8 mouse cellular contexts compared by ENCODE assay signal in the genomic region with DNA sequence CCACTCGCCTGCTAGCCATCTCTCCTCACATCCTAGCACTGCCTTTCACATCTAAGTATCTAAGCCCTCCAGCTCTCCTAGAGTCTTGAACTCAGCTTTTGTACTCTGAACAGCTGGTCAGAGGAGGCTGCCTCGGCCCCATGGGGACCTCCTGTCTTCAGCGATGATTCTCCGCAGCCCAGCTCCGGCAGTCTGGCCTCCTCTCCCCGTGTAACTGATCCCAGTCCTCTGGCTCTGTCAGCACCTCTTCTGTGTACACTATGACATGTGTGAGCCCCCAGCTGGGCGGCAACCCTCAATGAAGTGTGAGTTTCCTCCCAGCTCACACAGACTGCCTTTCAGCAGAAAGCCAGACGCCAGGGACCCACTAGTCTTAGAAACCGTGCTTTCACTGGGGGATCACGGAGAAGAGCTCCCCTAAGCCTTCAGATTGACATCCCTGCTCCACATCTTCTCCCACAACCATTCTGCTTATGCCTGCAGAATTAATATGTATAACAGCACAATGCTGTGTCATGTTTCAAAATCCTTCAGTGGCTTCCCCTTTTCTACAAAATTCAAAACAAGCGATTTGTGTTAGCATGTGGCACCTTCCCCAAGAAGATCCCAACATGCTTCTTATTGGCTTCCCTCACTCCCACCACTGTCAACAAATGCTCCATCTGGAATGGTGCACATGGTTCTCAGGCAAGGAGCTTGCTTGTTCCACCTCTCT. TPM values are rescaled to one million over a fixed set of nuclear protein-coding genes. Genes with fewer than 3 reads are reported as not detected.
DNase-seq lines count a peak whose midpoint lies in the region; ATAC-seq and TF ChIP-seq lines count a peak whose summit lies in the region.
"Had no signal": no experiment of that assay in that cellular context is flagged by ENCODE, and none has a peak within 500 bp of the region (broad histone marks: within the 10 kb centered on the region; RNA-seq: fewer than 3 reads in every experiment).

No protein-coding gene starts in this region.

- no peak for TF ChIP-seq CTCF in stomach, postnatal 0 days (IDR thresholded peaks at IDR 0.05; ENCODE audit: low read depth)

- no peaks in the 10 kb centered on the region for H3K4me1 ChIP-seq in neural tube, embryonic 15.5 days
- 0 out of 2 replicates have a peak, but pooled peaks cover 5% of the 10 kb centered on the region for H3K4me1 ChIP-seq in stomach, postnatal 0 days (replicated peaks; ENCODE audit: control insufficient read depth, insufficient read depth)
- no peaks in the 10 kb centered on the region for H3K4me1 ChIP-seq in midbrain, embryonic 15.5 days

- peak; percentile 46 for DNase-seq in neural tube, embryonic 10.5 days (ENCODE audit: extremely low spot score, low spot score)
- peak; percentile 54 to 66 for DNase-seq in gastrocnemius, adult 8-10 months (ENCODE audit: low spot score in 2 of 2)
- DNase-seq in heart, postnatal 4 days, result peak; percentile 73
- no peak for DNase-seq in stomach, postnatal 0 days (ENCODE audit: low spot score)

- WGBS in neural tube, embryonic 15.5 days, result 70% methylated on average over 11 of the region's 11 CpGs
- WGBS in stomach, postnatal 0 days, result 47% methylated on average over 11 of the region's 11 CpGs
- WGBS in midbrain, embryonic 15.5 days, result 56% methylated on average over 11 of the region's 11 CpGs

- no peaks in the 10 kb centered on the region for H3K27me3 ChIP-seq in neural tube, embryonic 15.5 days (replicated peaks)
- H3K27me3 ChIP-seq in stomach, postnatal 0 days (ENCODE audit: control insufficient read depth, insufficient read depth, low read length), result no peaks in the 10 kb centered on the region
- H3K27me3 ChIP-seq in midbrain, embryonic 15.5 days (replicated peaks), result no peaks in the 10 kb centered on the region
- H3K27me3 ChIP-seq: midbrain, embryonic 12.5 days had no signal

- H3K36me3 ChIP-seq in neural tube, embryonic 15.5 days, result no peaks in the 10 kb centered on the region
- no peaks in the 10 kb centered on the region for H3K36me3 ChIP-seq in stomach, postnatal 0 days (ENCODE audit: control insufficient read depth, insufficient read depth, low read length)
- no peaks in the 10 kb centered on the region for H3K36me3 ChIP-seq in midbrain, embryonic 15.5 days (replicated peaks)
- H3K36me3 ChIP-seq: midbrain, embryonic 12.5 days had no signal

- H3K4me2 ChIP-seq in neural tube, embryonic 15.5 days, result no peak overlapping the region
- no peak overlapping the region for H3K4me2 ChIP-seq in stomach, postnatal 0 days (replicated peaks; ENCODE audit: low read depth)
- H3K4me2 ChIP-seq in midbrain, embryonic 15.5 days, result no peak overlapping the region
- H3K4me2 ChIP-seq: midbrain, embryonic 12.5 days had no signal

- no peak for ATAC-seq in neural tube, embryonic 15.5 days (ENCODE audit: low FRiP score)
- ATAC-seq in stomach, postnatal 0 days (ENCODE audit: low FRiP score, low TSS enrichment), result 0 out of 2 replicates have a peak, but pooled peaks have one; percentile 39
- ATAC-seq in CD4-positive, CD25-positive, alpha-beta regulatory T cell, adult 4 months, result no peak
- no peak for ATAC-seq in midbrain, embryonic 15.5 days (replicated peaks)

- H3K4me3 ChIP-seq in neural tube, embryonic 15.5 days (replicated peaks), result no peak overlapping the region
- H3K4me3 ChIP-seq in stomach, postnatal 0 days (ENCODE audit: low read depth, low read length), result no peak overlapping the region
- no peak overlapping the region for H3K4me3 ChIP-seq in midbrain, embryonic 15.5 days
- H3K4me3 ChIP-seq: midbrain, embryonic 12.5 days had no signal

- TF ChIP-seq EP300 in stomach, postnatal 0 days (optimal IDR thresholded peaks at IDR 0.05), result no peak

- H3K27ac ChIP-seq in neural tube, embryonic 15.5 days (replicated peaks), result no peak overlapping the region
- H3K27ac ChIP-seq in stomach, postnatal 0 days (replicated peaks), result 0 out of 2 replicates have a peak overlapping the region, but pooled peaks have one; percentile 8
- H3K27ac ChIP-seq in midbrain, embryonic 15.5 days, result no peak overlapping the region
- H3K27ac ChIP-seq: midbrain, embryonic 12.5 days had no signal

- H3K9me3 ChIP-seq in neural tube, embryonic 15.5 days (replicated peaks), result no peaks in the 10 kb centered on the region
- no peaks in the 10 kb centered on the region for H3K9me3 ChIP-seq in stomach, postnatal 0 days (ENCODE audit: control insufficient read depth, low read length)
- no peaks in the 10 kb centered on the region for H3K9me3 ChIP-seq in midbrain, embryonic 15.5 days
- H3K9me3 ChIP-seq: midbrain, embryonic 12.5 days had no signal

- no peak overlapping the region for H3K9ac ChIP-seq in neural tube, embryonic 15.5 days (replicated peaks)
- no peak overlapping the region for H3K9ac ChIP-seq in stomach, postnatal 0 days (ENCODE audit: low read length)
- no peak overlapping the region for H3K9ac ChIP-seq in midbrain, embryonic 15.5 days
- H3K9ac ChIP-seq: midbrain, embryonic 12.5 days had no signal

RNA-seq across cellular contexts. Expression of a gene that starts 15.8 kb away (rescaled TPM):
- polyA plus RNA-seq in neural tube, embryonic 15.5 days (2015; fragmentation: Nextera tagmentation; extraction: Ambion mirVana), result 25.1 and 31.3 TPM in 2 replicates
- 10 to 100 TPM; 14.1 to 16.4 (median 14.5) TPM for total RNA-seq in gastrocnemius, adult 8-10 months (2022)
- total RNA-seq in heart, postnatal 4 days (2021), result 10 to 100 TPM; 34.2 to 35.8 TPM
- polyA plus RNA-seq in stomach, postnatal 0 days (2015; fragmentation: Nextera tagmentation; extraction: Ambion mirVana), result 5.0 and 6.3 TPM in 2 replicates
- polyA plus RNA-seq in CD4-positive, CD25-positive, alpha-beta regulatory T cell, adult 4 months (2017; shearing (Covaris generic)), result 10 to 100 TPM; 71.4 to 73.3 TPM
- 34.4 and 40.8 TPM in 2 replicates for polyA plus RNA-seq in midbrain, embryonic 15.5 days (2015; fragmentation: Nextera tagmentation; extraction: Ambion mirVana)

RNA-seq across cellular contexts. Expression of a gene that starts 30.5 kb away (rescaled TPM):
- polyA plus RNA-seq in neural tube, embryonic 15.5 days (2015; fragmentation: Nextera tagmentation; extraction: Ambion mirVana), result 43.1 and 45.3 TPM in 2 replicates
- total RNA-seq in gastrocnemius, adult 8-10 months (2022), result 100 to 1,000 TPM; 125 to 158 (median 133) TPM
- 10 to 100 TPM; 75.0 to 79.8 TPM for total RNA-seq in heart, postnatal 4 days (2021)
- polyA plus RNA-seq in stomach, postnatal 0 days (2015; fragmentation: Nextera tagmentation; extraction: Ambion mirVana), result 29.7 and 33.3 TPM in 2 replicates
- 10 to 100 TPM; 12.2 to 13.6 TPM for polyA plus RNA-seq in CD4-positive, CD25-positive, alpha-beta regulatory T cell, adult 4 months (2017; shearing (Covaris generic))
- 44.2 and 47.1 TPM in 2 replicates for polyA plus RNA-seq in midbrain, embryonic 15.5 days (2015; fragmentation: Nextera tagmentation; extraction: Ambion mirVana)
